8 mouse cellular contexts compared by ENCODE assay signal in the genomic region with DNA sequence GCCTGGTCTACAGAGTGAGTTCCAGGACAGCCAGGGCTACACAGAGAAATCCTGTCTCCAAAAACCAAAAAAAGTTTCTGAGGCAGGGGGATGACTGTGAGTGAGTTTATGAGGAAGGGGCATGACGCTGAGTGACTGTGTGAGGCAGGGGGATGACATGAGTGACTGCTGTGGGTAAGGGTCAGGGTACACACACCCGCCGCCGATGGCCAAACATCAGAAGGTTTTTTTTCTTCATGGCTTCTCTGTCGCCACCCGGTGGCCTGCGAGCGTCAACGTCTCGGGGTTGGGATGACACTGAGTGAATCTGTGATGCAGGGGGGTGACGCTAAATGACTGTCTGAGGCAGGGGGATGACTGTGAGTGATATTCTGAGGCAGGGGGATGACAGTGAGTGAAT. TPM values are rescaled to one million over a fixed set of nuclear protein-coding genes. Genes with fewer than 3 reads are reported as not detected.
DNase-seq lines count a peak whose midpoint lies in the region; ATAC-seq and TF ChIP-seq lines count a peak whose summit lies in the region.
"Not testable (repeated sequence)": the region's sequence is repeated elsewhere in the genome, so short reads cannot be mapped to it uniquely, and the experiment has no call there.

No protein-coding gene starts in this region.

- H3K27ac ChIP-seq in forebrain, embryonic 12.5 days: peak overlapping the region; percentile 97; the same call in 1 of the 2 replicates
- peak overlapping the region; percentile 94 for H3K27ac ChIP-seq in heart, embryonic 16.5 days (ENCODE audit: low read length)
- peak overlapping the region; percentile 57 for H3K27ac ChIP-seq in liver, embryonic 14.5 days
- peak overlapping the region; percentile 6; the same call in 1 of the 2 replicates for H3K27ac ChIP-seq in stomach, embryonic 14.5 days (ENCODE audit: low read length)

- peak overlapping the region; percentile 59 for H3K4me3 ChIP-seq in forebrain, embryonic 12.5 days (replicated peaks)
- H3K4me3 ChIP-seq in heart, embryonic 16.5 days (ENCODE audit: low read length): peak overlapping the region; percentile 69
- H3K4me3 ChIP-seq in liver, embryonic 14.5 days (ENCODE audit: insufficient read depth in 1 of 2, low read depth in 2 of 2, low read length in 2 of 2): peak overlapping the region; percentile 64 to 71
- H3K4me3 ChIP-seq in stomach, embryonic 14.5 days (ENCODE audit: low read depth, low read length): peak overlapping the region; percentile 54

- peaks cover 17% of the 10 kb centered on the region for H3K4me1 ChIP-seq in forebrain, embryonic 12.5 days
- not testable (repeated sequence) for H3K4me1 ChIP-seq in heart, embryonic 16.5 days (ENCODE audit: control insufficient read depth, insufficient read depth, low read length); stomach, embryonic 14.5 days (ENCODE audit: control insufficient read depth, insufficient read depth, low read length)
- H3K4me1 ChIP-seq in liver, embryonic 14.5 days (replicated peaks; ENCODE audit: control insufficient read depth in 2 of 2, insufficient read depth in 2 of 2, low read length in 1 of 2): peaks cover 7 to 24% of the 10 kb centered on the region in 2 experiments

- peak; percentile 33 for ATAC-seq in CD4-positive, CD25-positive, alpha-beta regulatory T cell, adult 4 months
- peak; percentile 71 for ATAC-seq in forebrain, embryonic 12.5 days (ENCODE audit: low FRiP score)
- ATAC-seq in heart, embryonic 16.5 days (replicated peaks; ENCODE audit: extremely low read depth, insufficient read depth, low FRiP score): peak; percentile 37
- ATAC-seq in liver, embryonic 14.5 days (ENCODE audit: insufficient read depth): peak; percentile 54
- ATAC-seq in stomach, embryonic 14.5 days (ENCODE audit: insufficient number of reproducible peaks, insufficient read depth, low FRiP score, low read depth): peak; percentile 42

- under 1% methylated on average over 11 of the region's 11 CpGs for WGBS in forebrain, embryonic 12.5 days
- under 1% methylated on average over 11 of the region's 11 CpGs for WGBS in heart, embryonic 16.5 days
- WGBS in liver, embryonic 14.5 days (ENCODE audit: insufficient replicate concordance): under 1% methylated on average over 11 of the region's 11 CpGs
- WGBS in stomach, embryonic 14.5 days: 0% methylated on average over 11 of the region's 11 CpGs

- H3K4me2 ChIP-seq in forebrain, embryonic 12.5 days: peak overlapping the region; percentile 73
- peak overlapping the region; percentile 83 for H3K4me2 ChIP-seq in heart, embryonic 16.5 days (ENCODE audit: low read depth, low read length)
- H3K4me2 ChIP-seq in liver, embryonic 14.5 days (ENCODE audit: low read depth): peak overlapping the region; percentile 76
- H3K4me2 ChIP-seq in stomach, embryonic 14.5 days (replicated peaks; ENCODE audit: low read depth, low read length): peak overlapping the region; percentile 60

- peak overlapping the region; percentile 70 for H3K9ac ChIP-seq in forebrain, embryonic 12.5 days
- peak overlapping the region; percentile 84 for H3K9ac ChIP-seq in heart, embryonic 16.5 days (ENCODE audit: low read length)
- peak overlapping the region; percentile 62 for H3K9ac ChIP-seq in liver, embryonic 14.5 days (replicated peaks)
- H3K9ac ChIP-seq in stomach, embryonic 14.5 days (replicated peaks; ENCODE audit: low read depth, low read length): not testable (repeated sequence)

- not testable (repeated sequence) for H3K36me3 ChIP-seq in forebrain, embryonic 12.5 days (replicated peaks); heart, embryonic 16.5 days (ENCODE audit: control insufficient read depth, insufficient read depth); liver, embryonic 14.5 days (replicated peaks; ENCODE audit: control insufficient read depth, insufficient read depth, low read depth); stomach, embryonic 14.5 days (ENCODE audit: control insufficient read depth, insufficient read depth, low read length)

- not testable (repeated sequence) for TF ChIP-seq EP300 in liver, embryonic 14.5 days (IDR thresholded peaks at IDR 0.05; ENCODE audit: low read depth)

- peak; percentile 24 for DNase-seq in cerebellum, adult 11 months
- DNase-seq in kidney, postnatal 14 days: peak; percentile 68
- peak in 1 of 3 experiments; percentile 80 for DNase-seq in liver, embryonic 14.5 days (ENCODE audit: low read depth in 3 of 3, low spot score in 3 of 3)
- DNase-seq in naive thymus-derived CD4-positive, alpha-beta T cell, adult 2 months (ENCODE audit: low read depth): peak; percentile 87

- not testable (repeated sequence) for H3K9me3 ChIP-seq in forebrain, embryonic 12.5 days; heart, embryonic 16.5 days (replicated peaks; ENCODE audit: control insufficient read depth, low read length); liver, embryonic 14.5 days (ENCODE audit: control insufficient read depth, low read length); stomach, embryonic 14.5 days (ENCODE audit: control insufficient read depth, low read depth, low read length)

- H3K27me3 ChIP-seq in forebrain, embryonic 12.5 days; heart, embryonic 16.5 days (ENCODE audit: control insufficient read depth, insufficient read depth, low read length); liver, embryonic 14.5 days (ENCODE audit: control insufficient read depth, insufficient read depth, low read length); stomach, embryonic 14.5 days (ENCODE audit: control insufficient read depth, insufficient read depth, low read length): not testable (repeated sequence)

- TF ChIP-seq CTCF in liver, embryonic 14.5 days (IDR thresholded peaks at IDR 0.05; ENCODE audit: low read depth): peak; percentile 86

RNA-seq across cellular contexts. Expression of gene Ccr1, which starts 44.5 kb away (rescaled TPM):
- under 1 TPM; 0.89 to 0.98 TPM for polyA plus RNA-seq in CD4-positive, CD25-positive, alpha-beta regulatory T cell, adult 4 months (2017; shearing (Covaris generic))
- polyA plus RNA-seq in forebrain, embryonic 12.5 days (2016; fragmentation: Nextera tagmentation; extraction: Ambion mirVana): 0.62 and 1.0 TPM in 2 replicates
- polyA plus RNA-seq in heart, embryonic 16.5 days (2015; fragmentation: Nextera tagmentation; extraction: Ambion mirVana): 1.2 and 1.8 TPM in 2 replicates
- 0.70 and 1.4 TPM in 2 replicates for polyA plus RNA-seq in liver, embryonic 14.5 days (2012; rRNA removed)
- 2.0 and 2.4 TPM in 2 replicates for polyA plus RNA-seq in liver, embryonic 14.5 days (2014; fragmentation: Nextera tagmentation; extraction: Ambion mirVana)
- polyA plus RNA-seq in stomach, embryonic 14.5 days (2014; fragmentation: Nextera tagmentation; extraction: Ambion mirVana): 4.1 and 5.3 TPM in 2 replicates

RNA-seq across cellular contexts. Expression of gene Ccr1l1, which starts 54.2 kb away (rescaled TPM):
- not detected for polyA plus RNA-seq in CD4-positive, CD25-positive, alpha-beta regulatory T cell, adult 4 months (2017; shearing (Covaris generic))
- polyA plus RNA-seq in forebrain, embryonic 12.5 days (2016; fragmentation: Nextera tagmentation; extraction: Ambion mirVana): not detected in 2 replicates
- polyA plus RNA-seq in heart, embryonic 16.5 days (2015; fragmentation: Nextera tagmentation; extraction: Ambion mirVana): not detected in 2 replicates
- 0.04 TPM in 1 of 2 replicates, not detected in the other for polyA plus RNA-seq in liver, embryonic 14.5 days (2012; rRNA removed)
- polyA plus RNA-seq in liver, embryonic 14.5 days (2014; fragmentation: Nextera tagmentation; extraction: Ambion mirVana): not detected in 2 replicates
- not detected in 2 replicates for polyA plus RNA-seq in stomach, embryonic 14.5 days (2014; fragmentation: Nextera tagmentation; extraction: Ambion mirVana)

Comparison
In these comparisons a context has a peak if more than half of its experiments do, and no peak if none do; other contexts are left out.
1. H3K27ac ChIP-seq: peak in every context shown above with its lines; median percentile 97 in forebrain, embryonic 12.5 days; 94 in heart, embryonic 16.5 days; 57 in liver, embryonic 14.5 days; 6 in stomach, embryonic 14.5 days.